Mouse (Mus musculus) kidney, embryonic 14.5 days (tissue): Measurements from ENCODE around the gene Olfr427. TPM values are rescaled to one million over a fixed set of nuclear protein-coding genes. Genes with fewer than 3 reads are reported as not detected.

Experiments
- polyA plus RNA-seq: library from polyadenylated mRNA; unstranded; fragments of >200 nt; fragmentation: Nextera tagmentation; extraction: Ambion mirVana; gene quantifications from 2 replicates; pipeline ENCODE4 v1.2.1, GENCODE M21; 2014

Gene Olfr427
- polyA plus RNA-seq, 1 experiment from 2014 or later, result not detected

Other genes starting within 250 kb of the Olfr427 start
- gene Ifi211, start 183.8 kb upstream of the Olfr427 start, polyA plus RNA-seq, result 0.34 and 0.79 TPM in 2 replicates
- 1.7 and 1.8 TPM in 2 replicates for gene Mndal, start 154.4 kb upstream of the Olfr427 start, polyA plus RNA-seq
- 0.91 and 1.8 TPM in 2 replicates for gene Ifi203, start 154.2 kb upstream of the Olfr427 start, polyA plus RNA-seq
- gene Ifi202b, start 114.1 kb upstream of the Olfr427 start, polyA plus RNA-seq, result not detected in 2 replicates
- gene Ifi205, start 65.1 kb upstream of the Olfr427 start, polyA plus RNA-seq, result not detected in 2 replicates
- 0.23 TPM in 1 of 2 replicates, not detected in the other for gene Olfr433, start 56.2 kb upstream of the Olfr427 start, polyA plus RNA-seq
- not detected in 2 replicates for gene Olfr432, start 47.7 kb upstream of the Olfr427 start, polyA plus RNA-seq
- not detected in 2 replicates for gene Olfr430, start 30.3 kb upstream of the Olfr427 start, polyA plus RNA-seq
- gene Olfr429, start 12.6 kb upstream of the Olfr427 start, polyA plus RNA-seq, result not detected in 2 replicates
- not detected in 2 replicates for gene Olfr231, start 24.3 kb downstream of the Olfr427 start, polyA plus RNA-seq
- not detected in 2 replicates for gene Olfr424, start 34.6 kb downstream of the Olfr427 start, polyA plus RNA-seq
- gene Olfr420, start 58.7 kb downstream of the Olfr427 start, polyA plus RNA-seq, result not detected in 2 replicates
- 0.19 and 0.39 TPM in 2 replicates for gene Spta1, start 75.9 kb downstream of the Olfr427 start, polyA plus RNA-seq
- not detected in 2 replicates for gene Olfr419, start 155.2 kb downstream of the Olfr427 start, polyA plus RNA-seq
- gene Mptx1, start 233.6 kb downstream of the Olfr427 start, polyA plus RNA-seq, result not detected in 2 replicates